Mouse (Mus musculus): ENCODE measurements around the gene Amt. TPM values are rescaled to one million over a fixed set of nuclear protein-coding genes. Genes with fewer than 3 reads are reported as not detected.
"Not testable (repeated sequence)": the region's sequence is repeated elsewhere in the genome, so short reads cannot be mapped to it uniquely, and the experiment has no call there.

Gene Amt
- polyA plus RNA-seq, 1 experiment from 2014 or later = 13.3 TPM

DNA sequence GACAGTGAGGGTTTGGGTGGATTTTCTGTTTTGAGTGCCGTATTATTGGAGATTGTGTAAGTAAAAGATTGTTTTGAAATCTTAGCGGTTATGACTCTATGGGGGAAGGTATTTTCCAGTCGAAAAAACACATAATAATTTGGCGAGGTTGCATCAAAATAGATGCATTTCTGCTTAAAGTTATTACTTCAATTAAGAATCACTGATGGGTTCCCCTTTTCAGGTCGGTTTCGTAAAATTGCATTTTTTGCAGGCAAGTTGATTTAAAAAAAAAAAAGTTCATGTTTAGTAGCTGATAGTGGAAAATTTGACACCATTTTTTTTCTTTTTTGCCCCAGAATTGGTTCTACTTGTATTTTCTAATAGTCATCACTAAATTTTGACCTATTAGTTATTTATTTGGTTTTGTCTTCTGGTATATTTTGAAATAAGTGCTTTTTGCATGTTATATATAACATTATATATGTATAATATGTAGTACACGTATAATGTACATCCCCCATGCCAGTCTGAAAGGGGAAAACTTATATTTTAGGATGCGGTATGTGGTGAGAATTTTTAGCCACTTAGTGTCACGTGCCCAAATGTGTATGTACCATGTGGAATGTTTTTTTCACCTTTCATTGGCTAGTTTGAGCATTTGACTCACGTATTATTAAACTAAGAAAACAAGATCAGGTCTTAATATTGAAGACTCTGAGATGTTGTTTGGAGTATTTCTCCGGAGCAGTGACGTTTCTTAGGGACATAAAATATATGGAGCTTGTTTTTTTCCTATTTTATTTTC, 10.6 kb downstream of the Amt start:
- Histone ChIP-seq H3K4me1 (replicated peaks) (peaks cover 70% of the 10 kb centered on the region), H3K36me3 (replicated peaks) (peaks cover 42% of the 10 kb centered on the region), H3K27ac (replicated peaks) (peak overlapping the region; percentile 100), H3K27me3 (no peaks in the 10 kb centered on the region), H3K4me3 (replicated peaks) (peak overlapping the region; percentile 85), H3K9ac (peak overlapping the region; percentile 100), H3K4me2 (peak overlapping the region; percentile 90), H3K9me3 (replicated peaks) (no peaks in the 10 kb centered on the region)
- 5% methylated on average over 12 of the region's 12 CpGs for WGBS (ENCODE audit: insufficient replicate concordance)
- ATAC-seq (ENCODE audit: insufficient read depth) = no peak

DNA sequence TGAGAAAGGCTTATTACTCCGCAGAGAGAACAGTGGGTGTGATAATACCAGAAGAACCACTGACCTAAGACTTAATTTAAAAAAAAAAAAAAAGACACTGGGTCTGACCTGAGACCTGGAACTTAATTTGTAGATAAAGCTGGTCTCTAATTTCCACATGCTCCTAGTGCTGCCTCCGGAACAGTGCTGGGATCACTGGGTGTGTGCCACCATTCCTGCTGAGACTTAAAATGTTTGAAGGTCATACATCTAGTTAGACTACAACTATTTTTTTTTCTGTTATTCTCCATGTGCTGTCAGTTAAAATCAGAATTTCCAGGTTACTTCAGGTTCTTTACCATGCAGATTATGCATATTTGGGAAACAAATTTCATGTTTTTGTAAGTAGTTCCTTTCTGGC, 11.5 kb downstream of the Amt start:
- peak overlapping the region; percentile 58 for H3K9ac ChIP-seq
- ATAC-seq (ENCODE audit: insufficient read depth) = no peak
- peaks cover 37% of the 10 kb centered on the region for H3K36me3 ChIP-seq (replicated peaks)
- H3K4me3 ChIP-seq (replicated peaks) = peak overlapping the region; percentile 85
- peak overlapping the region; percentile 90 for H3K4me2 ChIP-seq
- H3K27me3 ChIP-seq = no peaks in the 10 kb centered on the region
- WGBS (ENCODE audit: insufficient replicate concordance) = 28% methylated on average over 2 of the region's 2 CpGs
- no peaks in the 10 kb centered on the region for H3K9me3 ChIP-seq (replicated peaks)
- peaks cover 64% of the 10 kb centered on the region for H3K4me1 ChIP-seq (replicated peaks)
- peak overlapping the region; percentile 73 for H3K27ac ChIP-seq (replicated peaks)

DNA sequence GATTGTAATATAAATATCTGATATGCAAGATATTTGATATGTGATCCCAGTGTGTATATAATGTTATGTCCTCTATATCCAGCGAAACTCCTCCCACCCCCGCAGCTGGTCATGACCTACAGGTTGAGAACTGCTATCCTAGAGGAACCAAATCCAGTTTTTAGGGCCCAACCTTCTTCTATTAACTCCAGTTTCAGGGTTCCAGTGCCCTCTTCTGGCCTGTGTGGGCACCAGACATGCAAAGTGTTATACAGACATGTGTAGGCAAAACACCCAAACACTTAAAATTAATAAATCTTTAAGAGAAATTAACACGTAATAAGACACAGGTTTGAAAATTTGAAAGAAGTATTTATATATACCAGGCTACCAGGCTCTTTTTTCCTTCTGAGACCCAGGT, 20.9 kb downstream of the Amt start:
- H3K9me3 ChIP-seq (replicated peaks) = no peaks in the 10 kb centered on the region
- no peak overlapping the region for H3K27ac ChIP-seq (replicated peaks)
- H3K4me1 ChIP-seq (replicated peaks) = peaks cover 17% of the 10 kb centered on the region
- WGBS (ENCODE audit: insufficient replicate concordance) = 85% methylated on average over 3 of the region's 3 CpGs
- no peak for ATAC-seq (ENCODE audit: insufficient read depth)
- H3K9ac ChIP-seq = no peak overlapping the region
- no peak overlapping the region for H3K4me3 ChIP-seq (replicated peaks)
- no peaks in the 10 kb centered on the region for H3K27me3 ChIP-seq
- no peak overlapping the region for H3K4me2 ChIP-seq
- peaks cover 82% of the 10 kb centered on the region for H3K36me3 ChIP-seq (replicated peaks)

DNA sequence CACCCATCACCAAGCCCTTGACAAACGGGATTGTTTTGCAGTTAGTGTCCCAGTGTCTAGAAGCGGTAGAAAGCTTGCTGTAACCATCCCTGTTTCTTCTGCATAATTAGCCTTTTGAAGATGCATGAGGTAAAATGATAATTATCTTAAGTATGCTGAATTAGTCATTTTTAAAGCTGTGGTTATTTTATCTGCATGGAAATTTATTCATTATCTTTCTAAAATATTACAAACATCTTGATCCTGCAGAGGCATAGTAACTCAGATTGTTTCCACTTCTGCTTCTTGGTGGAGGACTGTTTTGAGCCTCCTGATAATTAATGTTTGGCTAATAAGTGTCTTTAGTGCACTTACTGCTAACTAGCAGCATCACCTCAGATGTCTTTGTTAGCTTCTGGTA, 21.8 kb downstream of the Amt start:
- H3K4me1 ChIP-seq (replicated peaks) = peaks cover 20% of the 10 kb centered on the region
- no peak overlapping the region for H3K27ac ChIP-seq (replicated peaks)
- H3K9me3 ChIP-seq (replicated peaks) = no peaks in the 10 kb centered on the region
- H3K36me3 ChIP-seq (replicated peaks) = peaks cover 86% of the 10 kb centered on the region
- 79% methylated on average over 2 of the region's 2 CpGs for WGBS (ENCODE audit: insufficient replicate concordance)
- no peak overlapping the region for H3K9ac ChIP-seq
- H3K4me3 ChIP-seq (replicated peaks) = no peak overlapping the region
- no peak for ATAC-seq (ENCODE audit: insufficient read depth)
- no peak overlapping the region for H3K4me2 ChIP-seq
- H3K27me3 ChIP-seq = no peaks in the 10 kb centered on the region

DNA sequence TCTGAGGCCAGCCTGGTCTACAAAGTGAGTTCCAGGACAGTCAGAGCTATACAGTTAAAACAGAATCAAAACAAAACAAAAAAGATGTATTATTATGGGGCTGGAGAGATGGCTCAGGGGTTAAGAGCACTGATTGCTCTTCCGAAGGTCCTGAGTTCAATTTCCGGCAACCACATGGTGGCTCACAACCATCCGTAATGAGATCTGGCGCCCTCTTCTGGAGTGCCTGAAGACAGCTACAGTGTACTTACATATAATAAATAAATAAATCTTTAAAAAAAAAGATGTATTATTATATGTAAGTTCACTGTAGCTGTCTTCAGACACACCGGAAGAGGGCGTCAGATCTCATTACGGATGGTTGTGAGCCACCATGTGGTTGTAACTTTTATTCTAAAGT, 25.4 kb downstream of the Amt start:
- Histone ChIP-seq H3K36me3 (replicated peaks) (peaks cover 80% of the 10 kb centered on the region), H3K4me1 (replicated peaks) (peaks cover 26% of the 10 kb centered on the region)
- not testable (repeated sequence) for H3K9me3 ChIP-seq (replicated peaks); H3K27me3 ChIP-seq; H3K9ac ChIP-seq; H3K4me2 ChIP-seq; H3K27ac ChIP-seq (replicated peaks); ATAC-seq (ENCODE audit: insufficient read depth); H3K4me3 ChIP-seq (replicated peaks)
- 80% methylated on average over 7 of the region's 7 CpGs for WGBS (ENCODE audit: insufficient replicate concordance)

DNA sequence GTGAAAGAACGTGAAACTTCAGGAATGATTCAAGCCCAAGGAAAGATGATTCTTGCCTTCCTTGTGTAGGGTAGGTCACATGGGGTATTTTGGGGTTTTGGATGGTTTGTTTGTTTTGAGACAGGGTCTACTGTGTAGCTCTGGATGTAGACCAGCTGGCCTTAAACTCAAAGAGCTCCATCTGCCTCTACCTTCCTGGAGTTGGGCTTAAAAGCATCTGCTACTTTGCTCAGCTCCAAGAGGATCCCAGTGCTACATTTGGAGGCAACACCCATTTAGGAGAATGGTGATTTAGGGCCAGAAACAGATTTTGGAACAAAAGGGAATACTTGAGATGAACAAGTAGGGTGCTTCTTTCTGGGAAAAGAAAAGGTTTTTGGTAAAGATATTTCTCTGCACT, 28.1 kb downstream of the Amt start:
- no peak for ATAC-seq (ENCODE audit: insufficient read depth)
- no peak overlapping the region for H3K4me2 ChIP-seq
- H3K9me3 ChIP-seq (replicated peaks) = no peaks in the 10 kb centered on the region
- H3K9ac ChIP-seq = no peak overlapping the region
- peaks cover 85% of the 10 kb centered on the region for H3K36me3 ChIP-seq (replicated peaks)
- H3K4me1 ChIP-seq (replicated peaks) = peaks cover 26% of the 10 kb centered on the region
- no peak overlapping the region for H3K27ac ChIP-seq (replicated peaks)
- WGBS (ENCODE audit: insufficient replicate concordance) = 91% methylated on average over 1 of the region's 1 CpGs
- H3K27me3 ChIP-seq = no peaks in the 10 kb centered on the region
- no peak overlapping the region for H3K4me3 ChIP-seq (replicated peaks)

DNA sequence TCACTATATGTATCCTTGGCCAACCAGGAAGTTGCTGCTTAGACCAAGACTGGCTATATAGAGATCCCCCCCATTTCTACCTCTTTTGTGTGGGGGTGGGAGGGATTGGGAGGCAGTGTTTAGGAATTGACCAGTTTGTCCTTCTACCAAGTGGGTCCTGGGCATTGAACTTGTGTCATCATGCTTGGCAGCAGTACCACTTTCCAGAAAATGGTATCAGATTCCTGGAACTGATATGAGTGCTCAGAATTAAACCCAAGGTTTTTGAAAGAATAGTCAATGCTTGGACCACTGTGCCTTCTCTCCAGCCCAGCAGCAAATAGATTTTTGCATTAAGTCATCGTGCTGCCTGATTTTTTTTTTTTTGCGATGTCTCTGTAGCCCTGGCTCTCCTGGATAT, 29.2 kb downstream of the Amt start:
- H3K36me3 ChIP-seq (replicated peaks) = peaks cover 84% of the 10 kb centered on the region
- no peak for ATAC-seq (ENCODE audit: insufficient read depth)
- peaks cover 23% of the 10 kb centered on the region for H3K4me1 ChIP-seq (replicated peaks)
- H3K9me3 ChIP-seq (replicated peaks) = no peaks in the 10 kb centered on the region
- 96% methylated on average over 2 of the region's 2 CpGs for WGBS (ENCODE audit: insufficient replicate concordance)
- H3K27me3 ChIP-seq = no peaks in the 10 kb centered on the region
- H3K4me2 ChIP-seq = no peak overlapping the region
- no peak overlapping the region for H3K27ac ChIP-seq (replicated peaks)
- H3K9ac ChIP-seq = no peak overlapping the region
- H3K4me3 ChIP-seq (replicated peaks) = no peak overlapping the region

DNA sequence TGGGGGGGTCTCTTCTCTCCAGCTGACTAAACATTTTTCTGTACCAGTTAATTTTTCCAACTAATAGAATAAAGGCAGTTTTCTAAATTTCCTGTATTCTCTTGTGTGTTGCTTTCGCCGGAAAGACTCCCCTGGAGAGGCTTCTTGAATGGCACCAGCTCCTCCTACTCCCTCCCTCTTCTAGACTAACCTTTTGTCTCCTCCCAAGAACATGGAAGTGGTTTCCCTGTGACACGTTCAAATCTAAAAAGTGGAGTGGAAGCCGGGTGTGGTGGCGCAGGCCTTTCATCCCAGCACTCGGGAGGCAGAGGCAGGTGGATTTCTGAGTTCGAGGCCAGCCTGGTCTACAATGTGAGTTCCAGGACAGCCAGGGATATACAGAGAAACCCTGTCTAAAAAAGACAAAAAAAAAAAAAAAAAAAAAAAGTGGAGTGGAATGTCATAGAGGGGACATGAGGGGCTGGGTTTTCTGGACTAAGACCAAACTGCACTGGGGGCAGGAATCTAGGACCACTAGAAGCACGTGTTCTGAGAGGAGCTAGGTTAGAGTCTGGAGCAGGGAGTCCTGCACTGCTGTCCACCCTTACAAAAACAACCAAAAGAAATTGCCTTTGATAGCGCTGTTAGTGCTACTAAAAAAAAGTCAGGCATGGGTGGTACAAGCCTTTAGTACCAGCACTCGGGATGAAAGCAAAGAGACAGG, 41.3 kb downstream of the Amt start:
- Histone ChIP-seq H3K9me3 (replicated peaks) (no peaks in the 10 kb centered on the region), H3K27ac (replicated peaks) (peak overlapping the region; percentile 99), H3K9ac (peak overlapping the region; percentile 65), H3K4me1 (replicated peaks) (peaks cover 41% of the 10 kb centered on the region), H3K36me3 (replicated peaks) (peaks cover 72% of the 10 kb centered on the region), H3K4me3 (replicated peaks) (peak overlapping the region; percentile 88), H3K4me2 (peak overlapping the region; percentile 72), H3K27me3 (no peaks in the 10 kb centered on the region)
- 53% methylated on average over 10 of the region's 10 CpGs for WGBS (ENCODE audit: insufficient replicate concordance)
- no peak for ATAC-seq (ENCODE audit: insufficient read depth)

DNA sequence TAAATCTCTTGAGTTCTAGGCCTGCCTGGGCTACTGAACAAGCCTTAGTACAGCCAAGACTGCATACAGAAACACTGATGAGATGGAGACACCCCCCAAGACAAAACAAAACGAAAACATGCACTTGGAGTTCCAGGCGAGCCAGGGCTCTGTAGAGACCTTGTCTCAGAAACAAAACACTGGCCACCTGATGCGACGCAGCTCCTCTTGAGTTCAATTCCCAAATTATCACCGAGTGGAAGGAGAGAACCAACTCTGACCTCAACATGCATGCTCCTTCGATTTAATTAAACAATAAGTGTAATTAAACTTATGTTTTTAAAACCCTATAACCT, 41.9 kb downstream of the Amt start:
- H3K9me3 ChIP-seq (replicated peaks) = no peaks in the 10 kb centered on the region
- no peak for ATAC-seq (ENCODE audit: insufficient read depth)
- H3K4me3 ChIP-seq (replicated peaks) = peak overlapping the region; percentile 88
- WGBS (ENCODE audit: insufficient replicate concordance) = 17% methylated on average over 6 of the region's 6 CpGs
- peak overlapping the region; percentile 99 for H3K27ac ChIP-seq (replicated peaks)
- peak overlapping the region; percentile 72 for H3K4me2 ChIP-seq
- H3K27me3 ChIP-seq = no peaks in the 10 kb centered on the region
- H3K36me3 ChIP-seq (replicated peaks) = peaks cover 67% of the 10 kb centered on the region
- peaks cover 46% of the 10 kb centered on the region for H3K4me1 ChIP-seq (replicated peaks)
- H3K9ac ChIP-seq = peak overlapping the region; percentile 65

DNA sequence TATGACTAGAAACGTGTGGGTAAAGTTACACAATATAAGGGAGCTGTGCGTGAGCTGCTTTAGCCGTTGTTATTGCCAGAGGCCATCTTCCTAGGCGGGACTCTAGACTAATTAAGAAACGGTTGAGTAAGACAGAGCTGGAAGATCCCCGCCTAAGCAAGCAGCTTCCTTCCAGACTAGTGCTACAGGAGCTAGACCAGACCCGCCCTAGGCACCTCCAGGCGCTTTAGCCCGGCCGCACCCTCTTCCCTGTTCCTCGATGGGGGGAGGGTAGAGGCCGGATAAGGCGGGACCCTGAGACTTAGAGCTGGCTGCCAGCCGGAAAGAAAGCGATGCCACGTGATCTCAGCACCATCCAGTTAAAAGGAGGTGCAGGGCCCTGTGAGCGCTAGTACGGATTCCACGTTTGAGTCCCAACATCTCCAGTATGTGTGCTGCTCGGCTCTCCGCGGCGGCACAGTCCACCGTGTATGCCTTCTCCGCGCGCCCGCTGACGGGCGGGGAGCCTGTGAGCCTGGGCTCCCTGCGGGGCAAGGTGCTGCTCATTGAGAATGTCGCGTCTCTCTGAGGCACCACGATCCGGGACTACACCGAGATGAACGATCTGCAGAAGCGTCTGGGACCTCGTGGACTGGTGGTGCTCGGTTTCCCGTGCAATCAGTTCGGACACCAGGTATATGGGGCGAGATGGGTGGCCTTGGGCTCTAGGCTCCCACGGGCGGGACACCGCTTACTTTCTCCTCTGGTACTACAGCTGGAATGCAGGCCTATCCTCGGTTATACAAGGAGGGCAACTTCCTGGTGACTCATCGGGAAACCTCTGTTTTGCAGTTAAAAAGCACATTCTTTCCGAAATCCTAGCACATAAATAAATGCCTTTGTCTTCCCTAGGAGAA, 42.5 kb downstream of the Amt start, which contains the start of gene Gpx1:
Gpx1 (plus strand) TSS at position 18 of the 896 bp plus-strand sequence.
- WGBS (ENCODE audit: insufficient replicate concordance) = under 1% methylated on average over 49 of the region's 49 CpGs
- peak; percentile 92 for ATAC-seq (ENCODE audit: insufficient read depth)
- H3K4me3 ChIP-seq (replicated peaks) = peak within 1 kb of the TSS; percentile 88
- no peaks in the 10 kb centered on the region for H3K9me3 ChIP-seq (replicated peaks)
- peak within 1 kb of the TSS; percentile 72 for H3K4me2 ChIP-seq
- no peaks in the 10 kb centered on the region for H3K27me3 ChIP-seq
- peaks cover 52% of the 10 kb centered on the region for H3K4me1 ChIP-seq (replicated peaks)
- peak within 1 kb of the TSS; percentile 99 for H3K27ac ChIP-seq (replicated peaks)
- H3K36me3 ChIP-seq (replicated peaks) = peaks cover 61% of the 10 kb centered on the region
- peak within 1 kb of the TSS; percentile 95 for H3K9ac ChIP-seq

DNA sequence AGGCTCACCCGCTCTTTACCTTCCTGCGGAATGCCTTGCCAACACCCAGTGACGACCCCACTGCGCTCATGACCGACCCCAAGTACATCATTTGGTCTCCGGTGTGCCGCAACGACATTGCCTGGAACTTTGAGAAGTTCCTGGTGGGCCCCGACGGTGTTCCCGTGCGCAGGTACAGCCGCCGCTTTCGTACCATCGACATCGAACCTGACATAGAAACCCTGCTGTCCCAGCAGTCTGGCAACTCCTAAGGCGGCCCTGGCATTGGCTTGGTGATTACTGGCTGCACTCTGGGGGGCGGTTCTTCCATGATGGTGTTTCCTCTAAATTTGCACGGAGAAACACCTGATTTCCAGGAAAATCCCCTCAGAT, 43.2 kb downstream of the Amt start:
- Histone ChIP-seq H3K9me3 (replicated peaks) (no peaks in the 10 kb centered on the region), H3K36me3 (replicated peaks) (peaks cover 53% of the 10 kb centered on the region), H3K4me1 (replicated peaks) (peaks cover 59% of the 10 kb centered on the region), H3K27ac (replicated peaks) (peak overlapping the region; percentile 99), H3K9ac (peak overlapping the region; percentile 95), H3K4me3 (replicated peaks) (peak overlapping the region; percentile 88), H3K4me2 (peak overlapping the region; percentile 72), H3K27me3 (no peaks in the 10 kb centered on the region)
- no peak for ATAC-seq (ENCODE audit: insufficient read depth)
- WGBS (ENCODE audit: insufficient replicate concordance) = 2% methylated on average over 20 of the region's 20 CpGs

Data from liver, embryonic 15.5 days (tissue).